Comparison of ENCODE assay signal across 8 mouse cellular contexts in genomic region chr14:55091209-55091865, GRCm38 (mm10). TPM values are rescaled to one million over a fixed set of nuclear protein-coding genes. Genes with fewer than 3 reads are reported as not detected.
A peak's percentile ranks its signal among the peaks of the same experiment; 100 is the strongest.
DNase-seq lines count a peak whose midpoint lies in the region; ATAC-seq lines count a peak whose summit lies in the region.

No protein-coding gene starts in this region.

- DNase-seq in adrenal gland, adult 2 months: peak; percentile 49
- no peak for DNase-seq in adrenal gland, postnatal 25 days
- DNase-seq in lung, postnatal 36 days: no peak
- DNase-seq in limb, embryonic 11.5 days (ENCODE audit: low spot score): peak; percentile 46

- no peaks in the 10 kb centered on the region for H3K27me3 ChIP-seq in lung, embryonic 15.5 days
- H3K27me3 ChIP-seq in embryonic facial prominence, embryonic 15.5 days: no peaks in the 10 kb centered on the region
- H3K27me3 ChIP-seq in limb, embryonic 11.5 days (ENCODE audit: control insufficient read depth, insufficient read depth, low read length): no peaks in the 10 kb centered on the region
- no peaks in the 10 kb centered on the region for H3K27me3 ChIP-seq in neural tube, embryonic 14.5 days (ENCODE audit: control insufficient read depth, insufficient read depth, low read length)

- no peaks in the 10 kb centered on the region for H3K9me3 ChIP-seq in lung, embryonic 15.5 days
- no peaks in the 10 kb centered on the region for H3K9me3 ChIP-seq in embryonic facial prominence, embryonic 15.5 days (replicated peaks)
- H3K9me3 ChIP-seq in limb, embryonic 11.5 days (ENCODE audit: control insufficient read depth, low read length): no peaks in the 10 kb centered on the region
- no peaks in the 10 kb centered on the region for H3K9me3 ChIP-seq in neural tube, embryonic 14.5 days (ENCODE audit: control insufficient read depth, low read length)

- WGBS in lung, embryonic 15.5 days: 4% methylated on average over 34 of the region's 34 CpGs
- 4% methylated on average over 34 of the region's 34 CpGs for WGBS in embryonic facial prominence, embryonic 15.5 days
- WGBS in limb, embryonic 11.5 days: 5% methylated on average over 34 of the region's 34 CpGs
- 1% methylated on average over 34 of the region's 34 CpGs for WGBS in neural tube, embryonic 14.5 days

- H3K4me3 ChIP-seq in lung, embryonic 15.5 days: peak overlapping the region; percentile 62
- peak overlapping the region; percentile 56 for H3K4me3 ChIP-seq in embryonic facial prominence, embryonic 15.5 days (replicated peaks)
- peak overlapping the region; percentile 57 for H3K4me3 ChIP-seq in limb, embryonic 11.5 days (ENCODE audit: low read depth, low read length)
- peak overlapping the region; percentile 73 for H3K4me3 ChIP-seq in neural tube, embryonic 14.5 days (ENCODE audit: low read depth, low read length)

- peak overlapping the region; percentile 55 for H3K9ac ChIP-seq in lung, embryonic 15.5 days
- H3K9ac ChIP-seq in embryonic facial prominence, embryonic 15.5 days: peak overlapping the region; percentile 47
- H3K9ac ChIP-seq in limb, embryonic 11.5 days (ENCODE audit: low read length): peak overlapping the region; percentile 71
- peak overlapping the region; percentile 95 for H3K9ac ChIP-seq in neural tube, embryonic 14.5 days (replicated peaks; ENCODE audit: low read depth, low read length)

- ATAC-seq in lung, embryonic 15.5 days (ENCODE audit: borderline replicate concordance, extremely low read depth, low FRiP score, low TSS enrichment): peak; percentile 17; the same call in 1 of the 2 replicates
- ATAC-seq in embryonic facial prominence, embryonic 15.5 days (ENCODE audit: insufficient number of reproducible peaks, low FRiP score, low TSS enrichment, low read depth): no peak
- no peak for ATAC-seq in limb, embryonic 11.5 days (ENCODE audit: insufficient number of reproducible peaks, low FRiP score, low TSS enrichment, low read depth)
- peak; percentile 9 for ATAC-seq in neural tube, embryonic 14.5 days (ENCODE audit: low read depth)
- no peak for ATAC-seq in activated CD4-positive, CD25-positive, alpha-beta regulatory T cell, adult 4 months

- H3K4me1 ChIP-seq in lung, embryonic 15.5 days: peaks cover 21% of the 10 kb centered on the region
- peaks cover 36% of the 10 kb centered on the region for H3K4me1 ChIP-seq in embryonic facial prominence, embryonic 15.5 days
- H3K4me1 ChIP-seq in limb, embryonic 11.5 days (ENCODE audit: control insufficient read depth, insufficient read depth, low read length): peaks cover 15% of the 10 kb centered on the region; the same call in 1 of the 2 replicates
- peaks cover 48% of the 10 kb centered on the region for H3K4me1 ChIP-seq in neural tube, embryonic 14.5 days (ENCODE audit: control insufficient read depth, insufficient read depth, low read length)

- no peaks in the 10 kb centered on the region for H3K36me3 ChIP-seq in lung, embryonic 15.5 days
- H3K36me3 ChIP-seq in embryonic facial prominence, embryonic 15.5 days: no peaks in the 10 kb centered on the region
- H3K36me3 ChIP-seq in limb, embryonic 11.5 days (ENCODE audit: control insufficient read depth, insufficient read depth, low read length): no peaks in the 10 kb centered on the region
- no peaks in the 10 kb centered on the region for H3K36me3 ChIP-seq in neural tube, embryonic 14.5 days (ENCODE audit: control insufficient read depth, insufficient read depth, low read length)

- H3K4me2 ChIP-seq in lung, embryonic 15.5 days: peak overlapping the region; percentile 77
- peak overlapping the region; percentile 76 for H3K4me2 ChIP-seq in embryonic facial prominence, embryonic 15.5 days (replicated peaks)
- peak overlapping the region; percentile 76 for H3K4me2 ChIP-seq in limb, embryonic 11.5 days (ENCODE audit: low read depth, severe bottlenecking)
- peak overlapping the region; percentile 85 for H3K4me2 ChIP-seq in neural tube, embryonic 14.5 days (ENCODE audit: low read depth, low read length)

- no peak overlapping the region for H3K27ac ChIP-seq in lung, embryonic 15.5 days
- peak overlapping the region; percentile 65 for H3K27ac ChIP-seq in embryonic facial prominence, embryonic 15.5 days (replicated peaks)
- H3K27ac ChIP-seq in limb, embryonic 11.5 days (replicated peaks; ENCODE audit: low read depth, low read length): 0 out of 2 replicates have a peak overlapping the region, but pooled peaks have one; percentile 59
- peak overlapping the region; percentile 93 for H3K27ac ChIP-seq in neural tube, embryonic 14.5 days (ENCODE audit: low read depth, low read length)

RNA-seq across cellular contexts. Expression of gene Zfhx2, which starts 0.8 kb away (rescaled TPM):
- 1 to 10 TPM; 6.3 to 7.3 TPM for total RNA-seq in adrenal gland, adult 2 months (2021)
- 3.0 and 4.2 TPM in 2 replicates for polyA plus RNA-seq in adrenal gland, adult 2 months (2012; rRNA removed)
- total RNA-seq in adrenal gland, postnatal 25 days (2021): 9.1 and 9.9 TPM in 2 replicates
- polyA plus RNA-seq in lung, embryonic 15.5 days (2015; fragmentation: Nextera tagmentation; extraction: Ambion mirVana): 4.2 and 4.3 TPM in 2 replicates
- polyA plus RNA-seq in embryonic facial prominence, embryonic 15.5 days (2015; fragmentation: Nextera tagmentation; extraction: Ambion mirVana): 4.2 and 5.0 TPM in 2 replicates
- 4.8 and 5.5 TPM in 2 replicates for polyA plus RNA-seq in limb, embryonic 11.5 days (2014; fragmentation: Nextera tagmentation; extraction: Ambion mirVana)
- 23.9 and 27.3 TPM in 2 replicates for polyA plus RNA-seq in neural tube, embryonic 14.5 days (2014; fragmentation: Nextera tagmentation; extraction: Ambion mirVana)
- 1 to 10 TPM; 5.4 to 5.5 TPM for polyA plus RNA-seq in activated CD4-positive, CD25-positive, alpha-beta regulatory T cell, adult 4 months (2017; shearing (Covaris generic))

RNA-seq across cellular contexts. Expression of gene Thtpa, which starts 3.2 kb away (rescaled TPM):
- 10 to 100 TPM; 11.6 to 21.6 TPM for total RNA-seq in adrenal gland, adult 2 months (2021)
- polyA plus RNA-seq in adrenal gland, adult 2 months (2012; rRNA removed): 6.0 and 6.7 TPM in 2 replicates
- total RNA-seq in adrenal gland, postnatal 25 days (2021): 16.2 and 21.6 TPM in 2 replicates
- 22.0 and 22.9 TPM in 2 replicates for polyA plus RNA-seq in lung, embryonic 15.5 days (2015; fragmentation: Nextera tagmentation; extraction: Ambion mirVana)
- 21.5 and 22.4 TPM in 2 replicates for polyA plus RNA-seq in embryonic facial prominence, embryonic 15.5 days (2015; fragmentation: Nextera tagmentation; extraction: Ambion mirVana)
- polyA plus RNA-seq in limb, embryonic 11.5 days (2014; fragmentation: Nextera tagmentation; extraction: Ambion mirVana): 22.3 and 23.1 TPM in 2 replicates
- 29.3 and 32.0 TPM in 2 replicates for polyA plus RNA-seq in neural tube, embryonic 14.5 days (2014; fragmentation: Nextera tagmentation; extraction: Ambion mirVana)
- 10 to 100 TPM in 1 of 2 experiments, 1 to 10 TPM in 1; 9.6 to 11.9 TPM for polyA plus RNA-seq in activated CD4-positive, CD25-positive, alpha-beta regulatory T cell, adult 4 months (2017; shearing (Covaris generic))

RNA-seq across cellular contexts. Expression of gene Ap1g2, which starts 15.1 kb away (rescaled TPM):
- total RNA-seq in adrenal gland, adult 2 months (2021): 10 to 100 TPM; 21.9 to 24.8 TPM
- polyA plus RNA-seq in adrenal gland, adult 2 months (2012; rRNA removed): 27.3 and 30.3 TPM in 2 replicates
- total RNA-seq in adrenal gland, postnatal 25 days (2021): 27.4 and 32.8 TPM in 2 replicates
- polyA plus RNA-seq in lung, embryonic 15.5 days (2015; fragmentation: Nextera tagmentation; extraction: Ambion mirVana): 17.2 and 18.9 TPM in 2 replicates
- 25.5 and 29.1 TPM in 2 replicates for polyA plus RNA-seq in embryonic facial prominence, embryonic 15.5 days (2015; fragmentation: Nextera tagmentation; extraction: Ambion mirVana)
- 9.9 and 10.6 TPM in 2 replicates for polyA plus RNA-seq in limb, embryonic 11.5 days (2014; fragmentation: Nextera tagmentation; extraction: Ambion mirVana)
- polyA plus RNA-seq in neural tube, embryonic 14.5 days (2014; fragmentation: Nextera tagmentation; extraction: Ambion mirVana): 5.4 and 7.0 TPM in 2 replicates
- polyA plus RNA-seq in activated CD4-positive, CD25-positive, alpha-beta regulatory T cell, adult 4 months (2017; shearing (Covaris generic)): 100 to 1,000 TPM in 1 of 2 experiments, 10 to 100 TPM in 1; 99.1 to 102 TPM

RNA-seq across cellular contexts. Expression of gene Jph4, which starts 25.4 kb away (rescaled TPM):
- total RNA-seq in adrenal gland, adult 2 months (2021): 1 to 10 TPM; 2.5 to 3.0 TPM
- polyA plus RNA-seq in adrenal gland, adult 2 months (2012; rRNA removed): 4.0 and 6.8 TPM in 2 replicates
- total RNA-seq in adrenal gland, postnatal 25 days (2021): 3.8 and 6.6 TPM in 2 replicates
- 0.33 and 0.37 TPM in 2 replicates for polyA plus RNA-seq in lung, embryonic 15.5 days (2015; fragmentation: Nextera tagmentation; extraction: Ambion mirVana)
- polyA plus RNA-seq in embryonic facial prominence, embryonic 15.5 days (2015; fragmentation: Nextera tagmentation; extraction: Ambion mirVana): 3.0 and 3.6 TPM in 2 replicates
- 0.17 and 0.18 TPM in 2 replicates for polyA plus RNA-seq in limb, embryonic 11.5 days (2014; fragmentation: Nextera tagmentation; extraction: Ambion mirVana)
- polyA plus RNA-seq in neural tube, embryonic 14.5 days (2014; fragmentation: Nextera tagmentation; extraction: Ambion mirVana): 36.2 and 41.3 TPM in 2 replicates
- not detected for polyA plus RNA-seq in activated CD4-positive, CD25-positive, alpha-beta regulatory T cell, adult 4 months (2017; shearing (Covaris generic))

Comparison
In these comparisons a context has a peak if more than half of its experiments do, and no peak if none do; other contexts are left out.
1. DNase-seq: peak in adrenal gland, adult 2 months (single experiment) and limb, embryonic 11.5 days (single experiment); none in adrenal gland, postnatal 25 days (single experiment) and lung, postnatal 36 days (single experiment).
2. ATAC-seq: peak in lung, embryonic 15.5 days (single experiment) and neural tube, embryonic 14.5 days (single experiment); none in embryonic facial prominence, embryonic 15.5 days (single experiment), limb, embryonic 11.5 days (single experiment) and activated CD4-positive, CD25-positive, alpha-beta regulatory T cell, adult 4 months (single experiment).
3. Peak in every context shown above with its lines, with median percentiles within 50 percentile points of each other: H3K4me2 ChIP-seq, H3K4me3 ChIP-seq and H3K9ac ChIP-seq.